Mouse (Mus musculus): Measurements from ENCODE around the gene Sgf29. TPM values are rescaled to one million over a fixed set of nuclear protein-coding genes. Genes with fewer than 3 reads are reported as not detected.

Gene Sgf29
- polyA plus RNA-seq, 1 experiment: 54.0 TPM

DNA sequence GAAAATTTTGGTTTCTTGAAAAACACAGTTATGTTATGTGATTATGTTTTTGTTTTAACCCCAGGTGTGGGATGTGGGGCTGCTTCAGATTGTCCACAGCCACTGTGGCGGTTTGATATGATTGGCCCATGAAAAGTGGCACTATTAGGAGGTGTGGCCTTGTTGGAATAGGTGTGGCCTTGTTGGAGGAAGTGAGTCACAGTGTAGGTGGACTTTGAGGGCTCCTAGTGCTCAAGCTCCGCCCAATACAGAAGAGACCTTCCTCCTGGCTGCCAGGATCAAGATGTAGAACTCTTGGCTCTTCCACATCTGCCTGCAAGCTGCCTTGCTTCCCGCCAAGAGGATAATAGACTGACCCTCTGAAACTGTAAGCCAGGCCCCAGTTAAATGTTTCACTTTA is 36.4 kb upstream of the Sgf29 start:
- Histone ChIP-seq H3K27me3 (ENCODE audit: control insufficient read depth, insufficient read depth, low read length, poor library complexity, severe bottlenecking) (no peaks in the 10 kb centered on the region), H3K4me1 (ENCODE audit: control insufficient read depth, insufficient read depth, low read length) (no peaks in the 10 kb centered on the region), H3K4me3 (ENCODE audit: low read depth, low read length) (no peak overlapping the region), H3K36me3 (ENCODE audit: control insufficient read depth, insufficient read depth, low read length, poor library complexity, severe bottlenecking) (no peaks in the 10 kb centered on the region), H3K9ac (ENCODE audit: low read depth, poor library complexity, severe bottlenecking) (no peak overlapping the region), H3K27ac (ENCODE audit: insufficient read depth, low read length) (no peak overlapping the region), H3K9me3 (replicated peaks; ENCODE audit: control insufficient read depth, insufficient read depth, low read length, poor library complexity, severe bottlenecking) (no peaks in the 10 kb centered on the region)
- TF ChIP-seq POLR2A (IDR thresholded peaks at IDR 0.05; ENCODE audit: insufficient read depth, low read length) (no peak), EP300 (IDR thresholded peaks at IDR 0.05; ENCODE audit: insufficient read depth, low read depth, low read length) (no peak), CTCF (IDR thresholded peaks at IDR 0.05; ENCODE audit: low read depth, low read length) (no peak)

DNA sequence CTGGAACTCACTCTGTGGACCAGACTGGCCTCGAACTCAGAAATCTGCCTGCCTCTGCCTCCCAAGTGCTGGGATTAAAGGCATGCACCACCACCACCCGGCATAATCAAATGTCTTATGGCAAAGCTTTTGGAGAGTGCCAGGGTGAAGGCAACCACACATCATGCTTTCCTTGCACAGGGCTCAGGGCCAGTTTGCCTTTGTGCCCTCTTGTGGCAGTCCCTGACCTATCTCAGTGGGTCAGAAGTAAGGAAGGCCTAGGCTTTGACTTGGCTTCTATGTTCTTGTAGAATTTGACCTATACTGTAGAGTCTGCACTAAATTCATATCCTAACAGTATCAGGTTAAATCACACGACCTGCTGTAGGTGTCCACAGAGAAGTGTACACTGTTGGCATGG is 32.4 kb upstream of the Sgf29 start:
- Histone ChIP-seq H3K9ac (ENCODE audit: low read depth, poor library complexity, severe bottlenecking) (no peak overlapping the region), H3K36me3 (ENCODE audit: control insufficient read depth, insufficient read depth, low read length, poor library complexity, severe bottlenecking) (no peaks in the 10 kb centered on the region), H3K27ac (ENCODE audit: insufficient read depth, low read length) (no peak overlapping the region), H3K27me3 (ENCODE audit: control insufficient read depth, insufficient read depth, low read length, poor library complexity, severe bottlenecking) (no peaks in the 10 kb centered on the region), H3K9me3 (replicated peaks; ENCODE audit: control insufficient read depth, insufficient read depth, low read length, poor library complexity, severe bottlenecking) (no peaks in the 10 kb centered on the region), H3K4me1 (ENCODE audit: control insufficient read depth, insufficient read depth, low read length) (no peaks in the 10 kb centered on the region), H3K4me3 (ENCODE audit: low read depth, low read length) (no peak overlapping the region)
- TF ChIP-seq POLR2A (IDR thresholded peaks at IDR 0.05; ENCODE audit: insufficient read depth, low read length): no peak
- no peak for TF ChIP-seq CTCF (IDR thresholded peaks at IDR 0.05; ENCODE audit: low read depth, low read length)
- TF ChIP-seq EP300 (IDR thresholded peaks at IDR 0.05; ENCODE audit: insufficient read depth, low read depth, low read length): no peak

- no peaks in the 10 kb centered on the region for H3K27me3 ChIP-seq (ENCODE audit: control insufficient read depth, insufficient read depth, low read length, poor library complexity, severe bottlenecking)
- H3K36me3 ChIP-seq (ENCODE audit: control insufficient read depth, insufficient read depth, low read length, poor library complexity, severe bottlenecking): 0 out of 2 replicates have a peak, but pooled peaks cover 2% of the 10 kb centered on the region
- no peak overlapping the region for H3K27ac ChIP-seq (ENCODE audit: insufficient read depth, low read length)
- TF ChIP-seq CTCF (IDR thresholded peaks at IDR 0.05; ENCODE audit: low read depth, low read length) (no peak), POLR2A (IDR thresholded peaks at IDR 0.05; ENCODE audit: insufficient read depth, low read length) (no peak), EP300 (IDR thresholded peaks at IDR 0.05; ENCODE audit: insufficient read depth, low read depth, low read length) (no peak)
- no peak overlapping the region for H3K4me3 ChIP-seq (ENCODE audit: low read depth, low read length)
- no peaks in the 10 kb centered on the region for H3K4me1 ChIP-seq (ENCODE audit: control insufficient read depth, insufficient read depth, low read length)
- no peaks in the 10 kb centered on the region for H3K9me3 ChIP-seq (replicated peaks; ENCODE audit: control insufficient read depth, insufficient read depth, low read length, poor library complexity, severe bottlenecking)
- H3K9ac ChIP-seq (ENCODE audit: low read depth, poor library complexity, severe bottlenecking): no peak overlapping the region
These were observed 29.4 kb upstream of the Sgf29 start for GRCm38 (mm10) chr7:126619559-126620275.

- no peaks in the 10 kb centered on the region for H3K9me3 ChIP-seq (replicated peaks; ENCODE audit: control insufficient read depth, insufficient read depth, low read length, poor library complexity, severe bottlenecking)
- 0 out of 2 replicates have a peak, but pooled peaks cover 2% of the 10 kb centered on the region for H3K36me3 ChIP-seq (ENCODE audit: control insufficient read depth, insufficient read depth, low read length, poor library complexity, severe bottlenecking)
- no peak for TF ChIP-seq EP300 (IDR thresholded peaks at IDR 0.05; ENCODE audit: insufficient read depth, low read depth, low read length)
- no peak for TF ChIP-seq CTCF (IDR thresholded peaks at IDR 0.05; ENCODE audit: low read depth, low read length)
- no peak for TF ChIP-seq POLR2A (IDR thresholded peaks at IDR 0.05; ENCODE audit: insufficient read depth, low read length)
- no peak overlapping the region for H3K9ac ChIP-seq (ENCODE audit: low read depth, poor library complexity, severe bottlenecking)
- H3K4me1 ChIP-seq (ENCODE audit: control insufficient read depth, insufficient read depth, low read length): no peaks in the 10 kb centered on the region
- H3K4me3 ChIP-seq (ENCODE audit: low read depth, low read length): no peak overlapping the region
- no peak overlapping the region for H3K27ac ChIP-seq (ENCODE audit: insufficient read depth, low read length)
- no peaks in the 10 kb centered on the region for H3K27me3 ChIP-seq (ENCODE audit: control insufficient read depth, insufficient read depth, low read length, poor library complexity, severe bottlenecking)
These were observed 27.4 kb upstream of the Sgf29 start for GRCm38 (mm10) chr7:126621452-126622359.

- no peak overlapping the region for H3K27ac ChIP-seq (ENCODE audit: insufficient read depth, low read length)
- H3K4me1 ChIP-seq (ENCODE audit: control insufficient read depth, insufficient read depth, low read length): no peaks in the 10 kb centered on the region
- no peak overlapping the region for H3K9ac ChIP-seq (ENCODE audit: low read depth, poor library complexity, severe bottlenecking)
- no peaks in the 10 kb centered on the region for H3K9me3 ChIP-seq (replicated peaks; ENCODE audit: control insufficient read depth, insufficient read depth, low read length, poor library complexity, severe bottlenecking)
- 0 out of 2 replicates have a peak, but pooled peaks cover 2% of the 10 kb centered on the region for H3K36me3 ChIP-seq (ENCODE audit: control insufficient read depth, insufficient read depth, low read length, poor library complexity, severe bottlenecking)
- H3K27me3 ChIP-seq (ENCODE audit: control insufficient read depth, insufficient read depth, low read length, poor library complexity, severe bottlenecking): no peaks in the 10 kb centered on the region
- H3K4me3 ChIP-seq (ENCODE audit: low read depth, low read length): no peak overlapping the region
- TF ChIP-seq CTCF (IDR thresholded peaks at IDR 0.05; ENCODE audit: low read depth, low read length): no peak
- no peak for TF ChIP-seq POLR2A (IDR thresholded peaks at IDR 0.05; ENCODE audit: insufficient read depth, low read length)
- TF ChIP-seq EP300 (IDR thresholded peaks at IDR 0.05; ENCODE audit: insufficient read depth, low read depth, low read length): no peak
These were observed 25.7 kb upstream of the Sgf29 start for GRCm38 (mm10) chr7:126623381-126623780.
